Mouse (Mus musculus): ENCODE results near the gene Galm. TPM values are rescaled to one million over a fixed set of nuclear protein-coding genes. Genes with fewer than 3 reads are reported as not detected.

Gene Galm
- polyA plus RNA-seq, 1 experiment: 27.5 TPM

DNA sequence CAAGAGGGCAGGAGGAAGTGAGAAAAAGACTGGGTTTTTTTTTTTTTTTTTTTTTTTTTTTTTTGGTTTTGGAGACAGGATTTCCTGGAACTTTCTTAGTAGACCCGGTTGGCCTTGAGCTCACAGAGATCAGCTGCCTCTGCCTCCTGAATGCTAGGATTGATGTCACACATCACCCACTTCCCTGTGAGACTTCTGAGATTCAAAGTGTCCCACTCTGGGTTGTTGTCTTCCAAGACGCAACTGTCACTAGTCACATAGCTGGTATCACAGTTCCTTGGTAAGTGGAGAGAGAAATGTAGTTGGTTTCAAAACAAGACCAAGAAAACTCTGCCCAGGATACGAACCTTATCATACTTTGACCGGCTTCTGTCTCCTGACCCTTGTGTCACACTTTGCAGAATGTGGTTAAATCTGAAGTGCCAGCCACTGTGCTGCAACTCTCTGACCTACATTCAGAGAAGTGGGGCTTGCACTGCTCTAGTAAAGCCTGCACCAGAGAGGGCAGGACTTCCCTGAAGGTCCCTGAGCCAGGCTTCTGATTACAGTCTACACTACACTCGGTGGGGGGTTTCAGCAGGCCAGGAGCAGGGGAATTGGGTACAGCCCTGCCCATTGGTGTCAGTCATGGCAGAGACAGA, 14.5 kb upstream of the Galm start:
- peak overlapping the region; percentile 70 for H3K4me3 ChIP-seq (ENCODE audit: control insufficient read depth, low read depth, low read length)
- no peaks in the 10 kb centered on the region for H3K36me3 ChIP-seq (ENCODE audit: control insufficient read depth, insufficient read depth, low read length)
- H3K27me3 ChIP-seq (ENCODE audit: control insufficient read depth, insufficient read depth, low read length): no peaks in the 10 kb centered on the region
- no peak for TF ChIP-seq POLR2A (IDR thresholded peaks at IDR 0.05; ENCODE audit: control insufficient read depth, low read depth, low read length)
- no peak for TF ChIP-seq CTCF (IDR thresholded peaks at IDR 0.05; ENCODE audit: control insufficient read depth, insufficient read depth, insufficient replicate concordance, low read depth, low read length)
- H3K27ac ChIP-seq (ENCODE audit: control insufficient read depth, insufficient read depth, low read depth, low read length): no peak overlapping the region
- no peaks in the 10 kb centered on the region for H3K4me1 ChIP-seq (ENCODE audit: control insufficient read depth, insufficient read depth, low read length)

GRCm38 (mm10) chr17:80113468-80113867, 13.8 kb upstream of the Galm start:
- no peaks in the 10 kb centered on the region for H3K4me1 ChIP-seq (ENCODE audit: control insufficient read depth, insufficient read depth, low read length)
- TF ChIP-seq CTCF (IDR thresholded peaks at IDR 0.05; ENCODE audit: control insufficient read depth, insufficient read depth, insufficient replicate concordance, low read depth, low read length) (no peak), POLR2A (IDR thresholded peaks at IDR 0.05; ENCODE audit: control insufficient read depth, low read depth, low read length) (no peak)
- no peaks in the 10 kb centered on the region for H3K36me3 ChIP-seq (ENCODE audit: control insufficient read depth, insufficient read depth, low read length)
- H3K27me3 ChIP-seq (ENCODE audit: control insufficient read depth, insufficient read depth, low read length): no peaks in the 10 kb centered on the region
- peak overlapping the region; percentile 70 for H3K4me3 ChIP-seq (ENCODE audit: control insufficient read depth, low read depth, low read length)
- no peak overlapping the region for H3K27ac ChIP-seq (ENCODE audit: control insufficient read depth, insufficient read depth, low read depth, low read length)

DNA sequence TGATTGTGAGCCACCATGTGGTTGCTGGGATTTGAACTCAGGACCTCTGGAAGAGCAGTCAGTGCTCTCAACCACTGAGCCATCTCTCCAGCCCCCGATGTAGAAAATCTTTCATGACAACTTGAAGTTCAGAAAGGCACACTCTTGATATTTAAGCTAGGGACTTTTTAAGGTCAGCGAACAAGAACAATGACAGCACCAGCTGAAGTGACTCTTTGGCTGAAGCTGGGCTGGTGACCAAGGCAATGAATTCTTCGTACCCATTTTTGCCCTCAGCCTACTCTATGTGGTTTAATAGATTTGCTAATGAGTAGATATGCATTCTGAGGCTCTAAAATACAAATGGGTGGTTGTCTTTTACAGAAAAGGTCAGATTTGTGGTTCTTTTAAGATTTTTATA, 6.9 kb upstream of the Galm start:
- no peak overlapping the region for H3K27ac ChIP-seq (ENCODE audit: control insufficient read depth, insufficient read depth, low read depth, low read length)
- no peak overlapping the region for H3K4me3 ChIP-seq (ENCODE audit: control insufficient read depth, low read depth, low read length)
- no peak for TF ChIP-seq CTCF (IDR thresholded peaks at IDR 0.05; ENCODE audit: control insufficient read depth, insufficient read depth, insufficient replicate concordance, low read depth, low read length)
- no peak for TF ChIP-seq POLR2A (IDR thresholded peaks at IDR 0.05; ENCODE audit: control insufficient read depth, low read depth, low read length)
- no peaks in the 10 kb centered on the region for H3K27me3 ChIP-seq (ENCODE audit: control insufficient read depth, insufficient read depth, low read length)
- H3K36me3 ChIP-seq (ENCODE audit: control insufficient read depth, insufficient read depth, low read length): no peaks in the 10 kb centered on the region
- H3K4me1 ChIP-seq (ENCODE audit: control insufficient read depth, insufficient read depth, low read length): no peaks in the 10 kb centered on the region

GRCm38 (mm10) chr17:80121833-80122232, 5.4 kb upstream of the Galm start:
- Histone ChIP-seq H3K27me3 (ENCODE audit: control insufficient read depth, insufficient read depth, low read length) (no peaks in the 10 kb centered on the region), H3K4me1 (ENCODE audit: control insufficient read depth, insufficient read depth, low read length) (no peaks in the 10 kb centered on the region), H3K27ac (ENCODE audit: control insufficient read depth, insufficient read depth, low read depth, low read length) (no peak overlapping the region), H3K36me3 (ENCODE audit: control insufficient read depth, insufficient read depth, low read length) (no peaks in the 10 kb centered on the region), H3K4me3 (ENCODE audit: control insufficient read depth, low read depth, low read length) (no peak overlapping the region)
- TF ChIP-seq CTCF (IDR thresholded peaks at IDR 0.05; ENCODE audit: control insufficient read depth, insufficient read depth, insufficient replicate concordance, low read depth, low read length): no peak

DNA sequence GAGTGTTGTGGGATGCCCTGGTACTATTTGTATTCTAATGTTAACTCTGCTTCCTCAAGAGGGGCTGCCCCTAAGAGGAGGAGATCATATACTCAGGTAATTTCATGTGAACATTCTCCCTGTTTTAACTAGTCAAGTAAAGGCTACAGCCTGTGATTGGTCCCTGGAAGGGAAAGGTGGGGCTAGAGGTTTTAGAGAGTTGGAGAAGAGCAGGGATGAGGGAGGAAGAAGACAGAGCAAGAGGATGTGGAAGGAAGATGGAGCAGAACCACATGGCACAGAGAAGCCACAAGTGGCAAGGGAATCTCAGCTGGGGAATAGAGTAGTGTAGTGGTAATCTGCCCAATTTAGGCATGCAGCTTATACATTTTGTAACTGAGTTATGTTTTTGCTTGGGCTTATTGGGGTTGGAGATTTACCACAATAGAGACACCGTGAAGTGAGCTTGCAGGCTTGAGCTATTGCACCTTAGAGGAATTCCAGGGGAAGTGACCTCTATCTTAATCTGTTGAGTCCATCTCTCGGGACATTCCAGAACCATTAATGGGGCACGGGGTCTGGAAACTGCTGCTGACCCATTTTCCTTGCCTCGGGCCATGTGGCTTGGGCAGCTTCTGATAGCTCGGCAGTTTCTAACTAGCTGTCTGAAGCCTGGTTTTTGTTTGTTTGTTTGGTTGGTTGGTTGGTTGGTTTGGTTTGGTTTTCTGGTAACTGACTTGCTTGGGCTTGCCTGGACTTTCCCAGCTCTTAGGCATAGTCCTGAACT, 2.1 kb upstream of the Galm start:
- H3K36me3 ChIP-seq (ENCODE audit: control insufficient read depth, insufficient read depth, low read length): no peaks in the 10 kb centered on the region
- H3K27me3 ChIP-seq (ENCODE audit: control insufficient read depth, insufficient read depth, low read length): no peaks in the 10 kb centered on the region
- no peak overlapping the region for H3K27ac ChIP-seq (ENCODE audit: control insufficient read depth, insufficient read depth, low read depth, low read length)
- no peak for TF ChIP-seq CTCF (IDR thresholded peaks at IDR 0.05; ENCODE audit: control insufficient read depth, insufficient read depth, insufficient replicate concordance, low read depth, low read length)
- no peak for TF ChIP-seq POLR2A (IDR thresholded peaks at IDR 0.05; ENCODE audit: control insufficient read depth, low read depth, low read length)
- no peak overlapping the region for H3K4me3 ChIP-seq (ENCODE audit: control insufficient read depth, low read depth, low read length)
- H3K4me1 ChIP-seq (ENCODE audit: control insufficient read depth, insufficient read depth, low read length): peaks cover 8% of the 10 kb centered on the region

DNA sequence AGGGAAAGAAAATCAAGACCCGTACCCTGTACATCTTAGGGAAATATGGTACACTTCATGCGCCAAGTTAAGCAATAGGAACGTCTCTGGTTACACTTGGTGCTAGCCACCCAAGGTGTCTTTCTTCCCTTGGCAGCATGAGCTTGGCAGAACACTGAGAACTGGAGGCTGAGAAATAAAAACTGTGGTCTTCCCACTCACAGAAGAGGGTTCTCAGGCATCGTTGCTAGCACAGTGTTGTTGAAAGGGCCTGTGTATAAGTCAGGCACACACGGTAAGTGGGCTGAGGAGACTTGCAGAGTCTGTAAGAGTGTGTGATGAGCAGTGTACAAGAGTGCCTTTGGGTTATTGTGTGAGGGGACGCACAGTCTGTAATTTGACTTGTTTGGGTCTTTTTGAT, 1.1 kb upstream of the Galm start:
- Histone ChIP-seq H3K27me3 (ENCODE audit: control insufficient read depth, insufficient read depth, low read length) (no peaks in the 10 kb centered on the region), H3K4me1 (ENCODE audit: control insufficient read depth, insufficient read depth, low read length) (peaks cover 8% of the 10 kb centered on the region), H3K27ac (ENCODE audit: control insufficient read depth, insufficient read depth, low read depth, low read length) (no peak overlapping the region), H3K4me3 (ENCODE audit: control insufficient read depth, low read depth, low read length) (no peak overlapping the region), H3K36me3 (ENCODE audit: control insufficient read depth, insufficient read depth, low read length) (no peaks in the 10 kb centered on the region)
- TF ChIP-seq CTCF (IDR thresholded peaks at IDR 0.05; ENCODE audit: control insufficient read depth, insufficient read depth, insufficient replicate concordance, low read depth, low read length): no peak
- no peak for TF ChIP-seq POLR2A (IDR thresholded peaks at IDR 0.05; ENCODE audit: control insufficient read depth, low read depth, low read length)

- peaks cover 8% of the 10 kb centered on the region for H3K4me1 ChIP-seq (ENCODE audit: control insufficient read depth, insufficient read depth, low read length)
- H3K4me3 ChIP-seq (ENCODE audit: control insufficient read depth, low read depth, low read length): no peak overlapping the region
- TF ChIP-seq CTCF (IDR thresholded peaks at IDR 0.05; ENCODE audit: control insufficient read depth, insufficient read depth, insufficient replicate concordance, low read depth, low read length): no peak
- TF ChIP-seq POLR2A (IDR thresholded peaks at IDR 0.05; ENCODE audit: control insufficient read depth, low read depth, low read length): no peak
- no peak overlapping the region for H3K27ac ChIP-seq (ENCODE audit: control insufficient read depth, insufficient read depth, low read depth, low read length)
- H3K36me3 ChIP-seq (ENCODE audit: control insufficient read depth, insufficient read depth, low read length): no peaks in the 10 kb centered on the region
- H3K27me3 ChIP-seq (ENCODE audit: control insufficient read depth, insufficient read depth, low read length): no peaks in the 10 kb centered on the region
These were observed 1.3 kb downstream of the Galm start for GRCm38 (mm10) chr17:80128476-80128990.
